Mouse (Mus musculus) bone marrow, adult 2 months (tissue): ENCODE results near the gene Mum1. TPM values are rescaled to one million over a fixed set of nuclear protein-coding genes. Genes with fewer than 3 reads are reported as not detected.

Experiments used
- H3K27ac ChIP-seq: fragments of 200-500 bp; 2 replicates; pipeline ENCODE4 v1.5.1; 2012; ENCODE audit warnings: low read depth, mild to moderate bottlenecking, control low read depth, inconsistent platforms, low read length; ENCODE audit not compliant: control insufficient read depth, poor library complexity, insufficient read depth
- H3K4me1 ChIP-seq: fragments of 200-500 bp; 2 replicates; pipeline ENCODE4 v1.6.1; 2011; ENCODE audit warnings: low read length; ENCODE audit not compliant: control insufficient read depth, insufficient read depth
- H3K4me3 ChIP-seq: fragments of 200-500 bp; replicated peaks from 2 replicates; pipeline ENCODE3; 2011; ENCODE audit warnings: mild to moderate bottlenecking, low read depth, low read length, control low read depth; ENCODE audit not compliant: control insufficient read depth
- CTCF ChIP-seq: fragments of 200-500 bp; IDR thresholded peaks from 2 replicates; pipeline ENCODE4 v1.5.1; 2011; ENCODE audit warnings: low read length, control low read depth; ENCODE audit not compliant: control insufficient read depth, insufficient read depth
- POLR2A ChIP-seq: fragments of 200-500 bp; IDR thresholded peaks from 2 replicates; pipeline ENCODE4 v1.6.1; 2011; ENCODE audit warnings: low read depth, mild to moderate bottlenecking, control low read depth, low read length, borderline replicate concordance; ENCODE audit not compliant: control insufficient read depth
- WGBS: fragments of 180-500 bp; shearing (Covaris S2); methylation state at CpG from one replicate; pipeline ENCODE4 v1.1.7; 2018; 5-methylcytosine and 5-hydroxymethylcytosine counted together
- polyA plus RNA-seq: library from polyadenylated mRNA; stranded (reverse); fragments of >200 nt; gene quantifications from 2 replicates; pipeline ENCODE4 v1.2.4, GENCODE M21; 2011; ENCODE audit warnings: low replicate concordance; ENCODE audit not compliant: missing spikeins, insufficient read depth, insufficient read length

Mum1 gene
- polyA plus RNA-seq, 1 experiment: 77.5 TPM

- Histone ChIP-seq H3K4me1 (no peaks in the 10 kb centered on the region), H3K4me3 (no peak overlapping the region), H3K27ac (no peak overlapping the region)
- TF ChIP-seq POLR2A: no peak
- no peak for TF ChIP-seq CTCF
- WGBS: 78% methylated on average over 10 of the region's 10 CpGs
These were observed 38.5 kb upstream of the Mum1 start for GRCm38 (mm10) chr10:80187739-80188138.

GRCm38 (mm10) chr10:80188453-80189024 is 37.7 kb upstream of the Mum1 start:
- TF ChIP-seq POLR2A (no peak), CTCF (no peak)
- H3K27ac ChIP-seq: no peak overlapping the region
- no peak overlapping the region for H3K4me3 ChIP-seq
- 84% methylated on average over 15 of the region's 15 CpGs for WGBS
- H3K4me1 ChIP-seq: no peaks in the 10 kb centered on the region

GRCm38 (mm10) chr10:80189999-80190398 is 36.2 kb upstream of the Mum1 start:
- no peak overlapping the region for H3K4me3 ChIP-seq

GRCm38 (mm10) chr10:80190491-80191051 is 35.7 kb upstream of the Mum1 start:
- 2% methylated on average over 48 of the region's 48 CpGs for WGBS
- no peaks in the 10 kb centered on the region for H3K4me1 ChIP-seq
- H3K27ac ChIP-seq: no peak overlapping the region
- H3K4me3 ChIP-seq: no peak overlapping the region
- TF ChIP-seq POLR2A (no peak), CTCF (no peak)

More at GRCm38 (mm10) chr10:80189999-80190398, 36.2 kb upstream of the Mum1 start:
- H3K27ac ChIP-seq: no peak overlapping the region
- 6% methylated on average over 21 of the region's 21 CpGs for whole genome bisulfite sequencing
- H3K4me1 ChIP-seq: no peaks in the 10 kb centered on the region
- no peak for TF ChIP-seq POLR2A
- TF ChIP-seq CTCF: no peak

- Histone ChIP-seq H3K4me1 (no peaks in the 10 kb centered on the region), H3K27ac (no peak overlapping the region), H3K4me3 (no peak overlapping the region)
- TF ChIP-seq POLR2A: no peak
- no peak for TF ChIP-seq CTCF
- 88% methylated on average over 6 of the region's 6 CpGs for WGBS
These were observed 32.3 kb upstream of the Mum1 start for GRCm38 (mm10) chr10:80193976-80194375.

GRCm38 (mm10) chr10:80194441-80194840 is 31.8 kb upstream of the Mum1 start:
- TF ChIP-seq POLR2A: no peak
- no peak for TF ChIP-seq CTCF
- Histone ChIP-seq H3K27ac (no peak overlapping the region), H3K4me1 (no peaks in the 10 kb centered on the region), H3K4me3 (no peak overlapping the region)
- 77% methylated on average over 8 of the region's 8 CpGs for WGBS

GRCm38 (mm10) chr10:80196167-80196566 is 30.1 kb upstream of the Mum1 start:
- Histone ChIP-seq H3K4me1 (no peaks in the 10 kb centered on the region), H3K4me3 (no peak overlapping the region), H3K27ac (no peak overlapping the region)
- 89% methylated on average over 1 of the region's 1 CpGs for WGBS
- TF ChIP-seq POLR2A: no peak
- TF ChIP-seq CTCF: no peak

GRCm38 (mm10) chr10:80196778-80197581 is 29.3 kb upstream of the Mum1 start:
- Histone ChIP-seq H3K4me1 (no peaks in the 10 kb centered on the region), H3K27ac (no peak overlapping the region), H3K4me3 (no peak overlapping the region)
- TF ChIP-seq POLR2A: no peak
- TF ChIP-seq CTCF: no peak
- 85% methylated on average over 33 of the region's 33 CpGs for WGBS

- Histone ChIP-seq H3K27ac (no peak overlapping the region), H3K4me3 (no peak overlapping the region), H3K4me1 (no peaks in the 10 kb centered on the region)
- TF ChIP-seq POLR2A (no peak), CTCF (peak; percentile 89)
- 44% methylated on average over 3 of the region's 3 CpGs for WGBS
These were observed 26.7 kb upstream of the Mum1 start for GRCm38 (mm10) chr10:80199440-80200008.
